In genomic region chr7:121935906-121936794, GRCm38 (mm10) we compare ENCODE assay signal across 12 mouse cellular contexts. TPM values are rescaled to one million over a fixed set of nuclear protein-coding genes. Genes with fewer than 3 reads are reported as not detected.
A peak's percentile ranks its signal among the peaks of the same experiment; 100 is the strongest.
DNase-seq lines count a peak whose midpoint lies in the region; ATAC-seq lines count a peak whose summit lies in the region.
"Had no signal": no experiment of that assay in that cellular context is flagged by ENCODE, and none has a peak within 500 bp of the region (broad histone marks: within the 10 kb centered on the region; RNA-seq: fewer than 3 reads in every experiment).

No protein-coding gene starts in this region.

- H3K4me1 ChIP-seq in embryonic facial prominence, embryonic 11.5 days (ENCODE audit: control insufficient read depth, insufficient read depth, low read length), result no peaks in the 10 kb centered on the region
- H3K4me1 ChIP-seq in embryonic facial prominence, embryonic 10.5 days, result 0 out of 2 replicates have a peak, but pooled peaks cover 3% of the 10 kb centered on the region
- peaks cover 4% of the 10 kb centered on the region for H3K4me1 ChIP-seq in intestine, embryonic 15.5 days (replicated peaks)

- H3K4me3 ChIP-seq in embryonic facial prominence, embryonic 11.5 days (ENCODE audit: low read depth, low read length), result no peak overlapping the region
- no peak overlapping the region for H3K4me3 ChIP-seq in embryonic facial prominence, embryonic 10.5 days
- no peak overlapping the region for H3K4me3 ChIP-seq in intestine, embryonic 15.5 days (replicated peaks)
- H3K4me3 ChIP-seq: erythroblast, embryonic 14.5 days; liver, embryonic 15.5 days; midbrain, embryonic 12.5 days had no signal

- DNase-seq in embryonic facial prominence, embryonic 11.5 days (ENCODE audit: low spot score), result no peak
- DNase-seq in embryonic facial prominence, embryonic 10.5 days (ENCODE audit: low spot score), result no peak
- DNase-seq in urinary bladder, postnatal 36 days (ENCODE audit: low spot score in 2 of 2), result peak; percentile 13 to 23
- DNase-seq in urinary bladder, postnatal 10 days (ENCODE audit: low spot score), result no peak
- DNase-seq in c-Kit-positive CD71-positive TER-119-positive erythroid progenitor cells, embryonic 14.5 days (ENCODE audit: low spot score), result no peak
- no peak for DNase-seq in thymus, postnatal 14 days
- DNase-seq in T-cell, adult 2 months (ENCODE audit: low spot score), result no peak

- no peak overlapping the region for H3K27ac ChIP-seq in embryonic facial prominence, embryonic 11.5 days (replicated peaks; ENCODE audit: low read depth, low read length)
- no peak overlapping the region for H3K27ac ChIP-seq in embryonic facial prominence, embryonic 10.5 days (replicated peaks)
- no peak overlapping the region for H3K27ac ChIP-seq in intestine, embryonic 15.5 days
- H3K27ac ChIP-seq: liver, embryonic 15.5 days; midbrain, embryonic 12.5 days had no signal

- peak; percentile 65 for ATAC-seq in embryonic facial prominence, embryonic 11.5 days (replicated peaks; ENCODE audit: insufficient number of reproducible peaks, low FRiP score, low TSS enrichment, low read depth)
- peak; percentile 28; the same call in 1 of the 2 replicates for ATAC-seq in intestine, embryonic 15.5 days

- no peaks in the 10 kb centered on the region for H3K27me3 ChIP-seq in embryonic facial prominence, embryonic 11.5 days (ENCODE audit: control insufficient read depth, insufficient read depth, low read length)
- H3K27me3 ChIP-seq in embryonic facial prominence, embryonic 10.5 days (replicated peaks; ENCODE audit: low read depth, poor library complexity, severe bottlenecking), result no peaks in the 10 kb centered on the region
- no peaks in the 10 kb centered on the region for H3K27me3 ChIP-seq in intestine, embryonic 15.5 days (replicated peaks)
- H3K27me3 ChIP-seq: CH12.LX; liver, embryonic 15.5 days; midbrain, embryonic 12.5 days had no signal

- no peaks in the 10 kb centered on the region for H3K9me3 ChIP-seq in embryonic facial prominence, embryonic 11.5 days (replicated peaks; ENCODE audit: control insufficient read depth, low read length)
- no peaks in the 10 kb centered on the region for H3K9me3 ChIP-seq in embryonic facial prominence, embryonic 10.5 days
- H3K9me3 ChIP-seq in intestine, embryonic 15.5 days, result no peaks in the 10 kb centered on the region
- H3K9me3 ChIP-seq: liver, embryonic 15.5 days; midbrain, embryonic 12.5 days had no signal

- 75% methylated on average over 12 of the region's 12 CpGs for WGBS in embryonic facial prominence, embryonic 11.5 days
- WGBS in embryonic facial prominence, embryonic 10.5 days, result 82% methylated on average over 12 of the region's 12 CpGs
- WGBS in intestine, embryonic 15.5 days, result 40% methylated on average over 12 of the region's 12 CpGs

- H3K4me2 ChIP-seq in embryonic facial prominence, embryonic 11.5 days (ENCODE audit: low read depth, low read length), result no peak overlapping the region
- no peak overlapping the region for H3K4me2 ChIP-seq in intestine, embryonic 15.5 days (replicated peaks)
- H3K4me2 ChIP-seq: liver, embryonic 15.5 days; midbrain, embryonic 12.5 days had no signal

- H3K9ac ChIP-seq in embryonic facial prominence, embryonic 11.5 days (replicated peaks; ENCODE audit: low read length), result no peak overlapping the region
- H3K9ac ChIP-seq in intestine, embryonic 15.5 days, result no peak overlapping the region
- H3K9ac ChIP-seq: liver, embryonic 15.5 days; midbrain, embryonic 12.5 days had no signal

- H3K36me3 ChIP-seq in embryonic facial prominence, embryonic 11.5 days (replicated peaks; ENCODE audit: control insufficient read depth, insufficient read depth, low read depth, low read length), result no peaks in the 10 kb centered on the region; the same call in 1 of the 2 replicates
- peaks cover 25% of the 10 kb centered on the region for H3K36me3 ChIP-seq in embryonic facial prominence, embryonic 10.5 days (replicated peaks)
- H3K36me3 ChIP-seq in intestine, embryonic 15.5 days, result no peaks in the 10 kb centered on the region

RNA-seq across cellular contexts. Expression of gene Cog7, which starts 45.4 kb away (rescaled TPM):
- polyA plus RNA-seq in embryonic facial prominence, embryonic 11.5 days (2014; fragmentation: Nextera tagmentation; extraction: Ambion mirVana), result 13.9 and 15.1 TPM in 2 replicates
- polyA plus RNA-seq in embryonic facial prominence, embryonic 10.5 days (2016; fragmentation: Nextera tagmentation; extraction: Ambion mirVana), result 22.0 and 23.0 TPM in 2 replicates
- polyA plus RNA-seq in intestine, embryonic 15.5 days (2015; fragmentation: Nextera tagmentation; extraction: Ambion mirVana), result 18.0 and 21.8 TPM in 2 replicates

Comparison
In these comparisons a context has a peak if more than half of its experiments do, and no peak if none do; other contexts are left out.
1. DNase-seq: peak in urinary bladder, postnatal 36 days (2 of 2); none in embryonic facial prominence, embryonic 11.5 days (single experiment), embryonic facial prominence, embryonic 10.5 days (single experiment), urinary bladder, postnatal 10 days (single experiment), c-Kit-positive CD71-positive TER-119-positive erythroid progenitor cells, embryonic 14.5 days (single experiment), thymus, postnatal 14 days (single experiment) and T-cell, adult 2 months (single experiment).